Mouse (Mus musculus): ENCODE measurements around the gene Nacc2. TPM values are rescaled to one million over a fixed set of nuclear protein-coding genes. Genes with fewer than 3 reads are reported as not detected.

Gene Nacc2
- polyA plus RNA-seq, 1 experiment from 2014 or later: 10.4 TPM

DNA sequence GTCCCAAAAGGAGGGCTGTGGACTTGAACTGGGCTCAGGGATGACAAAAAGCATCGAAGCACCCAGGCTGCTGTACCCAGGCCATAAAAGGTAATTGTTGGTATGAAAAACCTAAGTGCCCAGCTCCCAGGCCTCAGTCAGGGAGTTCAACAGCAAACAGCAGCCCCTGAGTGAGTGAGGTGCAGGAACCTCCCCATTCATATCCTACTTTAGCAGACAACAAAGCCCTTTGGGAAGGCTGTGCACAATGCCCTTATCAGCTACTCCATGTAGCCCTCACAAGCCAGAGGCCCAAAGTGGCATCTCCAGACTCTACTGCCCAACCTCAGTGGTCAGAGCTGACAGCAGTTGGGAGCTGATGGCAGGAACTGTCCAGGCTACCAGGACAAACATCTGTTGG, 23.2 kb downstream of the Nacc2 start:
- no peaks in the 10 kb centered on the region for H3K4me1 ChIP-seq (ENCODE audit: control insufficient read depth, insufficient read depth, low read length)
- no peaks in the 10 kb centered on the region for H3K27me3 ChIP-seq (ENCODE audit: control insufficient read depth, insufficient read depth, low read length)
- no peaks in the 10 kb centered on the region for H3K9me3 ChIP-seq (ENCODE audit: control insufficient read depth, low read depth, low read length)
- H3K27ac ChIP-seq (ENCODE audit: low read length): no peak overlapping the region
- H3K4me2 ChIP-seq (replicated peaks; ENCODE audit: low read depth, low read length): no peak overlapping the region
- ATAC-seq (ENCODE audit: insufficient number of reproducible peaks, insufficient read depth, low FRiP score, low read depth): no peak
- H3K9ac ChIP-seq (replicated peaks; ENCODE audit: low read depth, low read length): no peak overlapping the region
- no peaks in the 10 kb centered on the region for H3K36me3 ChIP-seq (ENCODE audit: control insufficient read depth, insufficient read depth, low read length)
- WGBS: 72% methylated on average over 1 of the region's 1 CpGs
- no peak overlapping the region for H3K4me3 ChIP-seq (ENCODE audit: low read depth, low read length)

- no peak for ATAC-seq (ENCODE audit: insufficient number of reproducible peaks, insufficient read depth, low FRiP score, low read depth)
- Histone ChIP-seq H3K27ac (ENCODE audit: low read length) (no peak overlapping the region), H3K9me3 (ENCODE audit: control insufficient read depth, low read depth, low read length) (no peaks in the 10 kb centered on the region), H3K4me3 (ENCODE audit: low read depth, low read length) (no peak overlapping the region), H3K9ac (replicated peaks; ENCODE audit: low read depth, low read length) (no peak overlapping the region), H3K4me2 (replicated peaks; ENCODE audit: low read depth, low read length) (no peak overlapping the region), H3K27me3 (ENCODE audit: control insufficient read depth, insufficient read depth, low read length) (no peaks in the 10 kb centered on the region), H3K36me3 (ENCODE audit: control insufficient read depth, insufficient read depth, low read length) (no peaks in the 10 kb centered on the region), H3K4me1 (ENCODE audit: control insufficient read depth, insufficient read depth, low read length) (no peaks in the 10 kb centered on the region)
- 87% methylated on average over 5 of the region's 5 CpGs for WGBS
Measured at GRCm38 (mm10) chr2:26099260-26099659, 23.8 kb downstream of the Nacc2 start.

- Histone ChIP-seq H3K9me3 (ENCODE audit: control insufficient read depth, low read depth, low read length) (no peaks in the 10 kb centered on the region), H3K27ac (ENCODE audit: low read length) (no peak overlapping the region), H3K36me3 (ENCODE audit: control insufficient read depth, insufficient read depth, low read length) (no peaks in the 10 kb centered on the region), H3K27me3 (ENCODE audit: control insufficient read depth, insufficient read depth, low read length) (no peaks in the 10 kb centered on the region), H3K4me1 (ENCODE audit: control insufficient read depth, insufficient read depth, low read length) (peaks cover 15% of the 10 kb centered on the region), H3K4me2 (replicated peaks; ENCODE audit: low read depth, low read length) (no peak overlapping the region), H3K4me3 (ENCODE audit: low read depth, low read length) (no peak overlapping the region), H3K9ac (replicated peaks; ENCODE audit: low read depth, low read length) (no peak overlapping the region)
- ATAC-seq (ENCODE audit: insufficient number of reproducible peaks, insufficient read depth, low FRiP score, low read depth): no peak
- 85% methylated on average over 7 of the region's 7 CpGs for WGBS
Measured at GRCm38 (mm10) chr2:26093897-26094296, 29.1 kb downstream of the Nacc2 start.

GRCm38 (mm10) chr2:26091771-26092393, 31.1 kb downstream of the Nacc2 start:
- Histone ChIP-seq H3K9me3 (ENCODE audit: control insufficient read depth, low read depth, low read length) (no peaks in the 10 kb centered on the region), H3K9ac (replicated peaks; ENCODE audit: low read depth, low read length) (peak overlapping the region; percentile 52), H3K4me1 (ENCODE audit: control insufficient read depth, insufficient read depth, low read length) (peaks cover 15% of the 10 kb centered on the region), H3K27ac (ENCODE audit: low read length) (peak overlapping the region; percentile 16; the same call in 1 of the 2 replicates), H3K36me3 (ENCODE audit: control insufficient read depth, insufficient read depth, low read length) (no peaks in the 10 kb centered on the region; the same call in 1 of the 2 replicates), H3K27me3 (ENCODE audit: control insufficient read depth, insufficient read depth, low read length) (no peaks in the 10 kb centered on the region), H3K4me3 (ENCODE audit: low read depth, low read length) (peak overlapping the region; percentile 47), H3K4me2 (replicated peaks; ENCODE audit: low read depth, low read length) (peak overlapping the region; percentile 90)
- WGBS: under 1% methylated on average over 24 of the region's 24 CpGs
- peak; percentile 46; the same call in 1 of the 2 replicates for ATAC-seq (ENCODE audit: insufficient number of reproducible peaks, insufficient read depth, low FRiP score, low read depth)

GRCm38 (mm10) chr2:26090876-26091770, 31.9 kb downstream of the Nacc2 start:
- ATAC-seq (ENCODE audit: insufficient number of reproducible peaks, insufficient read depth, low FRiP score, low read depth): peak; percentile 47
- Histone ChIP-seq H3K4me3 (ENCODE audit: low read depth, low read length) (peak overlapping the region; percentile 47), H3K27ac (ENCODE audit: low read length) (peak overlapping the region; percentile 16; the same call in 1 of the 2 replicates), H3K9ac (replicated peaks; ENCODE audit: low read depth, low read length) (peak overlapping the region; percentile 52), H3K27me3 (ENCODE audit: control insufficient read depth, insufficient read depth, low read length) (no peaks in the 10 kb centered on the region), H3K4me1 (ENCODE audit: control insufficient read depth, insufficient read depth, low read length) (peaks cover 15% of the 10 kb centered on the region), H3K4me2 (replicated peaks; ENCODE audit: low read depth, low read length) (peak overlapping the region; percentile 90), H3K36me3 (ENCODE audit: control insufficient read depth, insufficient read depth, low read length) (no peaks in the 10 kb centered on the region; the same call in 1 of the 2 replicates), H3K9me3 (ENCODE audit: control insufficient read depth, low read depth, low read length) (no peaks in the 10 kb centered on the region)
- WGBS: 2% methylated on average over 36 of the region's 39 CpGs

- Histone ChIP-seq H3K27me3 (ENCODE audit: control insufficient read depth, insufficient read depth, low read length) (no peaks in the 10 kb centered on the region), H3K9me3 (ENCODE audit: control insufficient read depth, low read depth, low read length) (no peaks in the 10 kb centered on the region), H3K4me3 (ENCODE audit: low read depth, low read length) (no peak overlapping the region), H3K4me1 (ENCODE audit: control insufficient read depth, insufficient read depth, low read length) (peaks cover 15% of the 10 kb centered on the region), H3K9ac (replicated peaks; ENCODE audit: low read depth, low read length) (no peak overlapping the region), H3K4me2 (replicated peaks; ENCODE audit: low read depth, low read length) (no peak overlapping the region), H3K36me3 (ENCODE audit: control insufficient read depth, insufficient read depth, low read length) (no peaks in the 10 kb centered on the region; the same call in 1 of the 2 replicates), H3K27ac (ENCODE audit: low read length) (no peak overlapping the region)
- no peak for ATAC-seq (ENCODE audit: insufficient number of reproducible peaks, insufficient read depth, low FRiP score, low read depth)
- 80% methylated on average over 2 of the region's 2 CpGs for WGBS
Measured at GRCm38 (mm10) chr2:26089005-26089404, 34.0 kb downstream of the Nacc2 start.

DNA sequence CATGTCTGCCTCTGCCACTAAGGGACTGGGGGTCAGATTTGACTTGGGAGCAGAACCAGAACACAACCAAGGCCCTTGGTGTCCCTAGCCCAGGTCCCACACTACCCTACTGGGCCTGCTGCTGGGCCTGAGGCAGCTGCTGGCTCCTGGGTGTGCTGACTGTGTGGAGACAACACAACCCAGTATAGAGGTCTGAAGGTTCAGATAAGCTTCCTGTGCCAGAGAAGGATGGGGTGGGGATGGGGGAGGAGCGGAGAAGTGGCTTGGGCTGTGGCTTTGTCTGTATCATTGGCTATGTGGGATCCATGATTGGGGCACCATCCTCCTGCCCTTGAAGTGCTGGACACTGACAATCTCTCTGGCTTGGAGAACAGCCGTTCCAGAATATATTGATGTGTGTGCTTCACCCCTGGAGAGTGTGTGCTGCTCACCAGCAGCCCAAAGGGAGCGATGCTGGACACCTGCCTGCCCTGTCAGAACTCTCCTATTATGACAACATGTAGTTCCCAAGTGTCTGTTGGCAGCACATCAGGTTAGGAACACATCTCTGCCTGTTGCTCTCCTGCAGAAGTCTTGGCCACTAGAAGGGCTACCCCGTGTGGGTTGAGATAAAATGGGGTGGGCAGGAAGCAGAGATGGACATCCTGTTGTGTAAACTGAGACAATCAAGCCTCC, 36.0 kb downstream of the Nacc2 start:
- Histone ChIP-seq H3K4me1 (ENCODE audit: control insufficient read depth, insufficient read depth, low read length) (peaks cover 11% of the 10 kb centered on the region), H3K9me3 (ENCODE audit: control insufficient read depth, low read depth, low read length) (no peaks in the 10 kb centered on the region), H3K4me3 (ENCODE audit: low read depth, low read length) (no peak overlapping the region), H3K9ac (replicated peaks; ENCODE audit: low read depth, low read length) (no peak overlapping the region), H3K27me3 (ENCODE audit: control insufficient read depth, insufficient read depth, low read length) (no peaks in the 10 kb centered on the region), H3K36me3 (ENCODE audit: control insufficient read depth, insufficient read depth, low read length) (no peaks in the 10 kb centered on the region; the same call in 1 of the 2 replicates), H3K27ac (ENCODE audit: low read length) (no peak overlapping the region), H3K4me2 (replicated peaks; ENCODE audit: low read depth, low read length) (no peak overlapping the region)
- peak; percentile 76 for ATAC-seq (ENCODE audit: insufficient number of reproducible peaks, insufficient read depth, low FRiP score, low read depth)
- WGBS: 74% methylated on average over 4 of the region's 4 CpGs

GRCm38 (mm10) chr2:26086505-26086904, 36.5 kb downstream of the Nacc2 start:
- no peaks in the 10 kb centered on the region for H3K9me3 ChIP-seq (ENCODE audit: control insufficient read depth, low read depth, low read length)
- H3K27me3 ChIP-seq (ENCODE audit: control insufficient read depth, insufficient read depth, low read length): no peaks in the 10 kb centered on the region
- WGBS: 88% methylated on average over 4 of the region's 4 CpGs
- peaks cover 7% of the 10 kb centered on the region; the same call in 1 of the 2 replicates for H3K4me1 ChIP-seq (ENCODE audit: control insufficient read depth, insufficient read depth, low read length)
- ATAC-seq (ENCODE audit: insufficient number of reproducible peaks, insufficient read depth, low FRiP score, low read depth): no peak
- no peak overlapping the region for H3K9ac ChIP-seq (replicated peaks; ENCODE audit: low read depth, low read length)
- H3K4me2 ChIP-seq (replicated peaks; ENCODE audit: low read depth, low read length): no peak overlapping the region
- no peak overlapping the region for H3K27ac ChIP-seq (ENCODE audit: low read length)
- no peak overlapping the region for H3K4me3 ChIP-seq (ENCODE audit: low read depth, low read length)
- no peaks in the 10 kb centered on the region; the same call in 1 of the 2 replicates for H3K36me3 ChIP-seq (ENCODE audit: control insufficient read depth, insufficient read depth, low read length)
